Mouse (Mus musculus): Measurements from ENCODE around the gene Adipor2.

DNA sequence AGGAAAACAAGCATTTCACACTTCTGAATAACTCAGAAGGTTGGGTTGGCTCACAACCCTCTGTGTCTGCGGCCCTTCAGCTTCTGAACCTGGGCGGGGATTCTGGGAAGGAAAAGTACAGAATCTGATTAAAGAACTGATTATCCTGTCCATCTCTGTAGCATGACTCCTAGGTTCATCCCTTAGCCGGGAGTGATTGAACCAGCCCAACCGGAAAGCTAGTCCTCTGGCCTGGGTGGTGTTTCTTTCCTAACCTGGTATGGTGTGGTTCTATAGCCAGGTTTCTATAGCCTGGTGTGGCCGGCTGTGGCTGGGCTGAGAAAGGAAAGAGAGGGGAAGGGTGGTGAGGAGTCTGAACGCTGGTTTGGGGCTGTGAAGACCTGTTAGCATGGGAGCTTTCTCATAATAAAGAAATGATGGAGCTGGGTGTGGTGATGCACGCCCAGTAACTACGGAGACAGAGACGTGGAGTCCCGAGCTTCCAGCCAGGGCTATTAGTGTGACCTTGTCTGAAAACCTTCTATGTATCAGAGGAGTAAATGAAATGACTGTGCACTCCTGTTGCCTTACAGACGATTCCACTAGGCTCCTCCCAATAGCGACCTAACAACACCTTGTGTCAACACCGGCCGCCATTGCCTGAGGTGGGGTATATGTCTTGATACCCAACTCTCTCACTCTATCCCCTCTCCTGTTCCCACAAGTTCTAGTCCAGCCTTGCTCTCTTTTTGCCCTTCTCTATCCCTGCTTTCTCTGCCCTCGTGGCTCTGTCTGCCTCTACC lies 3.1 kb downstream of the Adipor2 start:
- TF ChIP-seq CTCF (IDR thresholded peaks at IDR 0.05; ENCODE audit: insufficient read depth, low read depth, low read length) (no peak), POLR2A (IDR thresholded peaks at IDR 0.05; ENCODE audit: insufficient read depth, low read depth, low read length) (no peak)
